Mouse (Mus musculus) liver, embryonic 15.5 days (tissue): ENCODE measurements around the gene Izumo4. TPM values are rescaled to one million over a fixed set of nuclear protein-coding genes. Genes with fewer than 3 reads are reported as not detected.

Source experiments
- polyA plus RNA-seq: library from polyadenylated mRNA; unstranded; fragments of >200 nt; fragmentation: Nextera tagmentation; extraction: Ambion mirVana; gene quantifications from 2 replicates; pipeline ENCODE4 v1.2.1, GENCODE M21; 2015

Gene Izumo4
- polyA plus RNA-seq, 1 experiment from 2014 or later, result 7.1 TPM

Other genes starting within 250 kb of the Izumo4 start
- gene Onecut3, start 207.3 kb upstream of the Izumo4 start, polyA plus RNA-seq, result not detected in 2 replicates
- 0.02 TPM in 1 of 2 replicates, not detected in the other for gene Atp8b3, start 163.1 kb upstream of the Izumo4 start, polyA plus RNA-seq
- 12.8 and 15.6 TPM in 2 replicates for gene Rexo1, start 140.6 kb upstream of the Izumo4 start, polyA plus RNA-seq
- gene Klf16, start 124.9 kb upstream of the Izumo4 start, polyA plus RNA-seq, result 11.7 and 12.1 TPM in 2 replicates
- 50.8 and 62.8 TPM in 2 replicates for gene Abhd17a, start 111.8 kb upstream of the Izumo4 start, polyA plus RNA-seq
- 41.9 and 45.3 TPM in 2 replicates for gene Scamp4, start 99.3 kb upstream of the Izumo4 start, polyA plus RNA-seq
- gene Adat3, start 99.3 kb upstream of the Izumo4 start, polyA plus RNA-seq, result 4.8 and 5.8 TPM in 2 replicates
- 1.5 TPM in 2 replicates for gene Gm49322, start 96.2 kb upstream of the Izumo4 start, polyA plus RNA-seq
- gene Csnk1g2, start 79.3 kb upstream of the Izumo4 start, polyA plus RNA-seq, result 49.7 and 60.4 TPM in 2 replicates
- 14.4 and 15.9 TPM in 2 replicates for gene Btbd2, start 45.1 kb upstream of the Izumo4 start, polyA plus RNA-seq
- gene Mknk2, start 24.1 kb upstream of the Izumo4 start, polyA plus RNA-seq, result 74.9 and 84.6 TPM in 2 replicates
- gene Mob3a, start 207 bp upstream of the Izumo4 start, polyA plus RNA-seq, result 28.0 and 31.6 TPM in 2 replicates
- 20.2 and 21.8 TPM in 2 replicates for gene Ap3d1, start 40.1 kb downstream of the Izumo4 start, polyA plus RNA-seq
- 8.1 and 9.3 TPM in 2 replicates for gene Dot1l, start 53.0 kb downstream of the Izumo4 start, polyA plus RNA-seq
- gene Sf3a2, start 96.0 kb downstream of the Izumo4 start, polyA plus RNA-seq, result 31.3 and 32.8 TPM in 2 replicates
- 73.6 and 83.0 TPM in 2 replicates for gene Plekhj1, start 96.4 kb downstream of the Izumo4 start, polyA plus RNA-seq
- gene Amh, start 103.1 kb downstream of the Izumo4 start, polyA plus RNA-seq, result 0.10 and 0.12 TPM in 2 replicates
- gene Jsrp1, start 111.3 kb downstream of the Izumo4 start, polyA plus RNA-seq, result 0.97 and 1.3 TPM in 2 replicates
- 1,470 and 1,719 TPM in 2 replicates for gene Oaz1, start 124.5 kb downstream of the Izumo4 start, polyA plus RNA-seq
- not detected in 2 replicates for gene Lingo3, start 141.9 kb downstream of the Izumo4 start, polyA plus RNA-seq
- 115 TPM in 2 replicates for gene Lsm7, start 153.0 kb downstream of the Izumo4 start, polyA plus RNA-seq
- 63.9 and 69.6 TPM in 2 replicates for gene Sppl2b, start 153.1 kb downstream of the Izumo4 start, polyA plus RNA-seq
- gene Tmprss9, start 169.7 kb downstream of the Izumo4 start, polyA plus RNA-seq, result 0.05 TPM in 1 of 2 replicates, not detected in the other
- gene Timm13, start 198.8 kb downstream of the Izumo4 start, polyA plus RNA-seq, result 163 and 165 TPM in 2 replicates
- gene Lmnb2, start 216.1 kb downstream of the Izumo4 start, polyA plus RNA-seq, result 11.0 and 12.4 TPM in 2 replicates
- gene Gadd45b, start 227.9 kb downstream of the Izumo4 start, polyA plus RNA-seq, result 3.8 and 4.0 TPM in 2 replicates